Mouse (Mus musculus) liver, adult 2 months (tissue): ENCODE measurements around the gene Dcun1d4.

ENCODE experiments used
- CTCF ChIP-seq: fragments of 200-500 bp; IDR thresholded peaks from 2 replicates; pipeline ENCODE4 v1.5.1; 2011; ENCODE audit warnings: low read depth, low read length, control low read depth
- POLR2A ChIP-seq: fragments of 200-500 bp; IDR thresholded peaks from 2 replicates; pipeline ENCODE4 v1.6.1; 2011; ENCODE audit warnings: low read length, control low read depth; ENCODE audit not compliant: insufficient read depth; ENCODE audit errors: extremely low read depth

- TF ChIP-seq CTCF (no peak), POLR2A (no peak)
Observed at GRCm38 (mm10) chr5:73576708-73577107, 95.9 kb downstream of the Dcun1d4 start.
